Mouse (Mus musculus) adrenal gland (tissue): ENCODE data around the gene C130026I21Rik.

Experiments
- microRNA-seq, 2 experiments: library from miRNA; unstranded; fragments of <30 nt; microRNA quantifications; one replicate each; pipeline ENCODE4; 2019

C130026I21Rik gene

Small RNAs within 50 kb of the gene (microRNA-seq; reads per million reads assigned to microRNA genes)
- gene Gm27907, result 0 reads per million in 2 experiments
